Mouse (Mus musculus) brain, adult 10 weeks (tissue): ENCODE measurements around the gene Sostdc1. TPM values are rescaled to one million over a fixed set of nuclear protein-coding genes. Genes with fewer than 3 reads are reported as not detected.

Source experiments
- polyA plus RNA-seq: library from polyadenylated mRNA; stranded (reverse); fragments of 350-450 nt; fragmentation: Illumina TruSeq; extraction: RNeasy Lipid Tissue Mini Kit (QIAGEN cat#74804); gene quantifications from one replicate; pipeline ENCODE4 v1.2.3, GENCODE M21; 2015; ENCODE audit warnings: low read depth, low replicate concordance

The Sostdc1 gene
- polyA plus RNA-seq, result 5.9 TPM

GRCm38 (mm10) chr12:36313916-36314315 lies at the start of gene Sostdc1:
Gene Sostdc1 (plus strand): TSS chr12:36314139.

Other genes with a start within 250 kb of the Sostdc1 start
- gene Ankmy2, start 157.0 kb upstream of the Sostdc1 start, polyA plus RNA-seq, result 43.0 TPM
- gene Bzw2, start 156.1 kb upstream of the Sostdc1 start, polyA plus RNA-seq, result 44.8 TPM
- gene Lrrc72, start 60.7 kb upstream of the Sostdc1 start, polyA plus RNA-seq, result not detected
- 9.2 TPM for gene Ispd, start 67.3 kb downstream of the Sostdc1 start, polyA plus RNA-seq
- gene D630036H23Rik, start 68.0 kb downstream of the Sostdc1 start, polyA plus RNA-seq, result 0.71 TPM